Mouse (Mus musculus) ES-Bruce4 (cell line): ENCODE measurements around the gene Exoc3. TPM values are rescaled to one million over a fixed set of nuclear protein-coding genes. Genes with fewer than 3 reads are reported as not detected.

ENCODE experiments used
- H3K27ac ChIP-seq: 2 replicates; pipeline ENCODE4 v1.5.1; 2012; ENCODE audit warnings: low read length, inconsistent platforms; ENCODE audit not compliant: insufficient read depth
- H3K27me3 ChIP-seq: 2 replicates; pipeline ENCODE4 v1.6.1; 2012; ENCODE audit warnings: mild to moderate bottlenecking, low read length, inconsistent platforms; ENCODE audit not compliant: control insufficient read depth, poor library complexity, insufficient read depth, severe bottlenecking
- H3K36me3 ChIP-seq: 2 replicates; pipeline ENCODE4 v1.6.1; 2012; ENCODE audit warnings: inconsistent platforms, mild to moderate bottlenecking, low read length, moderate library complexity; ENCODE audit not compliant: control insufficient read depth, poor library complexity, insufficient read depth, severe bottlenecking
- H3K4me1 ChIP-seq: one replicate; pipeline ENCODE4 v1.8.1; 2011; ENCODE audit warnings: low read length; ENCODE audit not compliant: control insufficient read depth, insufficient read depth
- H3K4me3 ChIP-seq: 2 replicates; pipeline ENCODE4 v1.5.1; 2011; ENCODE audit warnings: low read depth, mild to moderate bottlenecking, low read length
- H3K9ac ChIP-seq: 2 replicates; pipeline ENCODE4 v1.6.1; 2012; ENCODE audit warnings: low read depth, mild to moderate bottlenecking, inconsistent platforms; ENCODE audit not compliant: poor library complexity, severe bottlenecking
- H3K9me3 ChIP-seq: replicated peaks from 2 replicates; pipeline ENCODE4 v1.6.1; 2012; ENCODE audit warnings: mild to moderate bottlenecking, low read length, inconsistent platforms; ENCODE audit not compliant: control insufficient read depth, poor library complexity, insufficient read depth, severe bottlenecking
- CTCF ChIP-seq: IDR thresholded peaks from one replicate; pipeline ENCODE4 v1.8.1; 2011; ENCODE audit warnings: low read depth, low read length
- EP300 ChIP-seq: IDR thresholded peaks from 2 replicates; pipeline ENCODE4 v1.6.1; 2011; ENCODE audit warnings: low read depth, low read length; ENCODE audit not compliant: insufficient read depth
- POLR2A ChIP-seq: IDR thresholded peaks from one replicate; pipeline ENCODE4 v1.8.1; 2011; ENCODE audit warnings: low read length; ENCODE audit not compliant: insufficient read depth
- polyA plus RNA-seq: library from polyadenylated mRNA; stranded (reverse); fragments of >200 nt; gene quantifications from 2 replicates; pipeline ENCODE4 v1.2.4, GENCODE M21; 2011; ENCODE audit warnings: low read depth; ENCODE audit not compliant: missing spikeins, insufficient read depth, insufficient read length

Gene Exoc3
- polyA plus RNA-seq, 1 experiment = 48.9 TPM

GRCm38 (mm10) chr13:74169446-74170164 is 38.9 kb downstream of the Exoc3 start:
- TF ChIP-seq POLR2A = no peak
- TF ChIP-seq EP300 = no peak
- no peak for TF ChIP-seq CTCF
- H3K27me3 ChIP-seq = no peaks in the 10 kb centered on the region

GRCm38 (mm10) chr13:74167492-74167891 is 41.0 kb downstream of the Exoc3 start:
- TF ChIP-seq EP300 (no peak), POLR2A (no peak), CTCF (no peak)
- Histone ChIP-seq H3K9me3 (no peaks in the 10 kb centered on the region), H3K4me3 (no peak overlapping the region), H3K36me3 (peaks cover 3% of the 10 kb centered on the region; the same call in 1 of the 2 replicates), H3K27me3 (no peaks in the 10 kb centered on the region), H3K27ac (no peak overlapping the region), H3K9ac (no peak overlapping the region), H3K4me1 (no peaks in the 10 kb centered on the region)

More at GRCm38 (mm10) chr13:74169446-74170164, 38.9 kb downstream of the Exoc3 start:
- peaks cover 11% of the 10 kb centered on the region for H3K36me3 ChIP-seq
- H3K4me3 ChIP-seq = no peak overlapping the region
- H3K4me1 ChIP-seq = no peaks in the 10 kb centered on the region
- H3K9ac ChIP-seq = no peak overlapping the region
- H3K27ac ChIP-seq = no peak overlapping the region
- H3K9me3 ChIP-seq = no peaks in the 10 kb centered on the region

- Histone ChIP-seq H3K36me3 (peaks cover 2% of the 10 kb centered on the region; the same call in 1 of the 2 replicates), H3K27me3 (no peaks in the 10 kb centered on the region), H3K4me3 (no peak overlapping the region), H3K4me1 (no peaks in the 10 kb centered on the region), H3K9me3 (no peaks in the 10 kb centered on the region), H3K27ac (no peak overlapping the region), H3K9ac (no peak overlapping the region)
- no peak for TF ChIP-seq CTCF
- TF ChIP-seq POLR2A = no peak
- no peak for TF ChIP-seq EP300
Observed at GRCm38 (mm10) chr13:74167057-74167413, 41.5 kb downstream of the Exoc3 start.

- Histone ChIP-seq H3K27me3 (no peaks in the 10 kb centered on the region), H3K9ac (no peak overlapping the region), H3K27ac (no peak overlapping the region), H3K36me3 (no peaks in the 10 kb centered on the region), H3K4me3 (no peak overlapping the region), H3K9me3 (no peaks in the 10 kb centered on the region), H3K4me1 (no peaks in the 10 kb centered on the region)
- TF ChIP-seq EP300 (no peak), CTCF (no peak), POLR2A (no peak)
Observed at GRCm38 (mm10) chr13:74166348-74167056, 42.0 kb downstream of the Exoc3 start.

- H3K27me3 ChIP-seq = no peaks in the 10 kb centered on the region; the same call in 1 of the 2 replicates
- H3K4me1 ChIP-seq = no peaks in the 10 kb centered on the region
- H3K9ac ChIP-seq = no peak overlapping the region
- H3K9me3 ChIP-seq = no peaks in the 10 kb centered on the region
- no peak for TF ChIP-seq EP300
- TF ChIP-seq CTCF = no peak
- no peak for TF ChIP-seq POLR2A
- H3K27ac ChIP-seq = no peak overlapping the region
- H3K36me3 ChIP-seq = no peaks in the 10 kb centered on the region
- no peak overlapping the region for H3K4me3 ChIP-seq
Observed at GRCm38 (mm10) chr13:74147327-74147726, 61.2 kb downstream of the Exoc3 start.
